ENCODE assay signal across 15 mouse cellular contexts in the genomic region with DNA sequence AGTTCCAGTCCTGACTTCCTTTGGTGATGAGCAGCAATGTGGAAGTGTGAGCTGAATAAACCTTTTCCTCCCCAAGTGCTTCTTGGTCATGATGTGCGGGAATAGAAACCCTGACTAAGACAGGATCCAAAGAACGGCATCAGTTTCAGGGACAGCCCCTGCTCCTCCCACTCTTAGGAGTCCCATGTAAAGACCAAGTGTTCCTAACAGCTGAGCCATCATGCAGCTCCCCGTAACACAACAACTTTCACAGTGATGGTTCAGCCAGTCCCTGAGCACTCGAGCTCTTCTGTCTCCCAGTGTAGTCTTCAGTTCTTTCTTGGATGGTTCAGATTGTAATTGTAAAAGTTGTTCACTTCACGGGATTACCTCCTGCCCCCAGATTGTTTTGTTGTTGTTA.
"Had no signal": no experiment of that assay in that cellular context is flagged by ENCODE, and none has a peak within 500 bp of the region (broad histone marks: within the 10 kb centered on the region; RNA-seq: fewer than 3 reads in every experiment).

No protein-coding gene starts in this region.

- H3K9ac ChIP-seq: neural tube, embryonic 15.5 days; stomach, embryonic 15.5 days had no signal

- H3K4me3 ChIP-seq: neural tube, embryonic 15.5 days; stomach, embryonic 15.5 days had no signal

- DNase-seq: retina, postnatal 1 day; right cerebral cortex, adult 18-20 months; right cerebral cortex, postnatal 14 days; right cerebral cortex, postnatal 25 days; right cerebral cortex, postnatal 4 days; spleen, adult 18-20 months; thymus, adult 18-20 months; thymus, adult 2 months; thymus, postnatal 14 days; thymus, postnatal 25 days; thymus, postnatal 36 days; thymus, postnatal 4 days had no signal

- H3K4me2 ChIP-seq: neural tube, embryonic 15.5 days; stomach, embryonic 15.5 days had no signal

- H3K4me1 ChIP-seq: neural tube, embryonic 15.5 days; stomach, embryonic 15.5 days had no signal

- H3K27ac ChIP-seq: neural tube, embryonic 15.5 days; stomach, embryonic 15.5 days; stomach, postnatal 0 days had no signal

- H3K27me3 ChIP-seq: neural tube, embryonic 15.5 days; stomach, embryonic 15.5 days had no signal

- H3K9me3 ChIP-seq: neural tube, embryonic 15.5 days; stomach, embryonic 15.5 days had no signal
